Mouse (Mus musculus) limb, embryonic 12.5 days (tissue): ENCODE measurements around the gene Wdr20. TPM values are rescaled to one million over a fixed set of nuclear protein-coding genes. Genes with fewer than 3 reads are reported as not detected.

ENCODE experiments used
- polyA plus RNA-seq: library from polyadenylated mRNA; unstranded; fragments of >200 nt; fragmentation: Nextera tagmentation; extraction: Ambion mirVana; gene quantifications from 2 replicates; pipeline ENCODE4 v1.2.1, GENCODE M21; 2016

Gene Wdr20
- polyA plus RNA-seq, 1 experiment from 2014 or later = 33.5 TPM

Other genes with a start within 250 kb of the Wdr20 start
- gene Dync1h1, start 136.5 kb upstream of the Wdr20 start, polyA plus RNA-seq = 54.5 and 61.2 TPM in 2 replicates
- not detected in 2 replicates for gene 1700001K19Rik, start 55.3 kb upstream of the Wdr20 start, polyA plus RNA-seq
- 833 and 848 TPM in 2 replicates for gene Hsp90aa1, start 35.2 kb upstream of the Wdr20 start, polyA plus RNA-seq
- gene Mok, start 103.0 kb downstream of the Wdr20 start, polyA plus RNA-seq = 5.7 and 6.7 TPM in 2 replicates
- 8.2 and 8.6 TPM in 2 replicates for gene Zfp839, start 112.3 kb downstream of the Wdr20 start, polyA plus RNA-seq
- 62.8 and 73.1 TPM in 2 replicates for gene Cinp, start 151.2 kb downstream of the Wdr20 start, polyA plus RNA-seq
- gene Tecpr2, start 151.3 kb downstream of the Wdr20 start, polyA plus RNA-seq = 5.2 and 6.1 TPM in 2 replicates
- gene Ankrd9, start 241.1 kb downstream of the Wdr20 start, polyA plus RNA-seq = 15.4 and 16.7 TPM in 2 replicates